Mouse (Mus musculus): Measurements from ENCODE around the gene Phb2. TPM values are rescaled to one million over a fixed set of nuclear protein-coding genes. Genes with fewer than 3 reads are reported as not detected.
A peak's percentile ranks its signal among the peaks of the same experiment; 100 is the strongest.
"Not testable (repeated sequence)": the region's sequence is repeated elsewhere in the genome, so short reads cannot be mapped to it uniquely, and the experiment has no call there.

Phb2 gene
- polyA plus RNA-seq, 1 experiment = 104 TPM

DNA sequence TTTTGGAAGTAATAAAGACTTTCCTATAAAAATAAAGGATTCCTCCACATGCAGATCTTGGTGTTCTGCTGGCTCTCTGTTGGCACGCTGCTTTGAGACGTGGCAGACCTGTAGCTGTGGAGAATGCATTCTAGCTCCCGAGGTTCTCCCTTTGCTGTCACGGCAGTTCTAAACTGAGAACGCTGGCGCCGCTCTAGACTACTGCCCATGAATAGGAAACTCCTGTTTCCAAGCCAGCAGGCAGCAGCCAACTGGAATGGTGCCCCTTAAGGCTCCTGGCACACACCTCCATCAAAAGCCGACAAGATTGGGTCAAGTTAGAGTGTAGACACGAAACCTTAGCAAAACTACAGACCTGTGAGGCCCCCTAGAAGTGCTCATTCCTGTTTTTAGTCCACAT lies 38.5 kb upstream of the Phb2 start:
- TF ChIP-seq CTCF (IDR thresholded peaks at IDR 0.05; ENCODE audit: extremely low read depth, insufficient read depth, low read length) (no peak), POLR2A (IDR thresholded peaks at IDR 0.05; ENCODE audit: extremely low read depth, insufficient read depth, low read length) (no peak)

DNA sequence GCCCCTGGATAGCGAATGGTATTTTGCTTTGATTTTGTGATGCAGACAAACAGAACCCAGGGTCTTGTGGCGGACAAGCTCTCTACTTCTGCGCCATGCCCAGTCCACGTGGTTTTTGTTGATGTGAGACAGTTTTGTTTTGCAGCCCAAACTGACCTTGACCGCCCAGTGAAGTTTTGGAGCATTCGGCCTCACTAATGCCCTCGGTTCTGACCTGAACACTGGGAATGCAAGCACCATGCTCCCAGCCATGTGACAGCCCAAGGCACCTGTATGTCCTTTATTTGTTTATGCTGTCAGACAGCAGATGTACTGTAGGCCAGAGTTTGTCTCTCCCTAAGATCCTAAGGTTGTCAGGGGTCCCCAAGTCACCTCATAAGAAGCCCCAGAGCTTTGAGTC lies 37.5 kb upstream of the Phb2 start:
- Histone ChIP-seq H3K27ac (ENCODE audit: insufficient read depth, low read length) (no peak overlapping the region), H3K4me1 (ENCODE audit: control insufficient read depth, insufficient read depth, low read length) (no peaks in the 10 kb centered on the region), H3K4me3 (ENCODE audit: insufficient read depth, low read length) (no peak overlapping the region)
- TF ChIP-seq CTCF (IDR thresholded peaks at IDR 0.05; ENCODE audit: extremely low read depth, insufficient read depth, low read length) (no peak), POLR2A (IDR thresholded peaks at IDR 0.05; ENCODE audit: extremely low read depth, insufficient read depth, low read length) (no peak)

More for the DNA sequence above, 38.5 kb upstream of the Phb2 start:
- H3K4me1 ChIP-seq (ENCODE audit: control insufficient read depth, insufficient read depth, low read length) = no peaks in the 10 kb centered on the region
- H3K27ac ChIP-seq (ENCODE audit: insufficient read depth, low read length) = no peak overlapping the region
- no peak overlapping the region for H3K4me3 ChIP-seq (ENCODE audit: insufficient read depth, low read length)

DNA sequence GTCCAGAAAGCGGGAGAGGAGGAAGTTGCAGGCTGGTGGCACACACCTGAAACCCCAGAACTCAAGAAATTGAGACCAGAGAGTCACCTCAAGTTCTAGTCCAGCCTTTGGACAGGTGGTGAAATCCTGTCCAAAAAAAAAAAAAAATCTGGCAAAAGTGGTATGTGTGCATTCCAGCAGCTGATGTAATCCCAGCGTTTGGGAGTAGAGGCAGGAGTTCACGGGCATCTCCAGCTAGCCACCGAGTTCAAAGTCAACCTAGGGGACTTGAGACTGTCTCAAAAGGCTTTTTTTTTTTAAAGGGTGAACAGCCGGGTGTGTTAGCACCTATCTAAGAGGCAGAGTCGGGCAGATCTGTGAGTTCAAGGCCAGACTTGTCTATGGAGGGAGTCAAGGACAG lies 36.0 kb upstream of the Phb2 start:
- no peak overlapping the region for H3K27ac ChIP-seq (ENCODE audit: insufficient read depth, low read length)
- TF ChIP-seq CTCF (IDR thresholded peaks at IDR 0.05; ENCODE audit: extremely low read depth, insufficient read depth, low read length) (no peak), POLR2A (IDR thresholded peaks at IDR 0.05; ENCODE audit: extremely low read depth, insufficient read depth, low read length) (no peak)
- H3K4me3 ChIP-seq (ENCODE audit: insufficient read depth, low read length) = no peak overlapping the region
- no peaks in the 10 kb centered on the region; the same call in 1 of the 2 replicates for H3K4me1 ChIP-seq (ENCODE audit: control insufficient read depth, insufficient read depth, low read length)

DNA sequence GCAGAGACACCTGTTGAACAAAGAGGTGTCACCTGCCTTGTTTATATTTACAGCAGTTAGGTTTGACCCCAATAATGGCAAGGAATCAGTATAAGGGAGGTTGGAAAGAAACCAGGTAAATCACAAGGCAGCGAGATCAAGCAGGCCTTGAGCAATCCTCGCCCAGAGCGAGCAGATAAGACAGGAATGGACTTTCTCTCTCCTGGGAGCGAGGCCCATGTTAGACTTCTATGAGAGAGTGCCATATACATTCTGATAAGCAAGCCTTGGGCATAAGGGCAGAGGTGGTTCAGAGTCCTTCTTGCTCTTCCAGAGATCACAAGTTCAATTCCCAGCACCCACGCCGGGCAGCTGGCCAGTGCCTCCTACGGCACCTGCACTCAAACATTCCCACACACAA lies 33.4 kb upstream of the Phb2 start:
- Histone ChIP-seq H3K4me3 (ENCODE audit: insufficient read depth, low read length) (no peak overlapping the region), H3K27ac (ENCODE audit: insufficient read depth, low read length) (no peak overlapping the region), H3K4me1 (ENCODE audit: control insufficient read depth, insufficient read depth, low read length) (peaks cover 2% of the 10 kb centered on the region)
- TF ChIP-seq CTCF (IDR thresholded peaks at IDR 0.05; ENCODE audit: extremely low read depth, insufficient read depth, low read length) = no peak
- TF ChIP-seq POLR2A (IDR thresholded peaks at IDR 0.05; ENCODE audit: extremely low read depth, insufficient read depth, low read length) = no peak

DNA sequence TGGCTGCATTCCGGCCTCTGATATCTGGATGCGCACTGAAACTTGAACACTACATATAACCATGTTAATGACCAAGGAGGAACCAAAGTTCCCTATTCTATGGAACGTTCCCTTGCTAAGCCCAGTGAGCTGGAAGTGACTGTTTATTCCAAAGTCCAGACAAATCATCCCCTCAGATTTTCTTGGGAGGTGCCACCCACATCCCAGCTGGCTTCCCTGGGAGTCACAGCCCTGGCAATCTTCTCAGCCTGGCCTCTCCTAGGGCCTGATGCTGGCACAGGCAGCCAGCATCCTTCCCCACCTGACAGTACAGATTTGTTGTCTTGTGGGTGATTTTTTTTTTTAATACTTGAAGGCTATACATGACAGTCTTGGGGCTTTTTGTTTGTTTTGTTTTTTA lies 32.6 kb upstream of the Phb2 start:
- Histone ChIP-seq H3K27ac (ENCODE audit: insufficient read depth, low read length) (no peak overlapping the region), H3K4me3 (ENCODE audit: insufficient read depth, low read length) (no peak overlapping the region), H3K4me1 (ENCODE audit: control insufficient read depth, insufficient read depth, low read length) (peaks cover 2% of the 10 kb centered on the region)
- TF ChIP-seq CTCF (IDR thresholded peaks at IDR 0.05; ENCODE audit: extremely low read depth, insufficient read depth, low read length) (no peak), POLR2A (IDR thresholded peaks at IDR 0.05; ENCODE audit: extremely low read depth, insufficient read depth, low read length) (no peak)

DNA sequence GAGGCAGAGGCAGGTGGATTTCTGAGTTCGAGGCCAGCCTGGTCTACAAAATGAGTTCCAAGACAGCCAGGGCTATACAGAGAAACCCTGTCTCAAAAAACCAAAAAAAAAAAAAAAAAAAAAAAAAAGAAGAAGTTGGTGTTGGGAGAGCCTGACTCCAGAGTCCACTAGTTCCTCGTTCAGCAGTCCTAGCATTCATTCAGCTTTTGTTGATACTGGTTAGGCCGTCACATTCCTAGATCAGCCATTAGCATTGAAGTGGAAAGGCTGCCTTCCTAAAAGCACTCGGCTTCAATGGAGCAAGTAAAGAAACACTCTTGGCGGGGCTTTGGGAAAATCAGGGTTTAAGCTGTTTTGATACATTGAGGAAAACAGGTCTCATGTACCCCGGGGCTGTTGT lies 29.8 kb upstream of the Phb2 start:
- H3K4me1 ChIP-seq (ENCODE audit: control insufficient read depth, insufficient read depth, low read length); H3K4me3 ChIP-seq (ENCODE audit: insufficient read depth, low read length); H3K27ac ChIP-seq (ENCODE audit: insufficient read depth, low read length): not testable (repeated sequence)

DNA sequence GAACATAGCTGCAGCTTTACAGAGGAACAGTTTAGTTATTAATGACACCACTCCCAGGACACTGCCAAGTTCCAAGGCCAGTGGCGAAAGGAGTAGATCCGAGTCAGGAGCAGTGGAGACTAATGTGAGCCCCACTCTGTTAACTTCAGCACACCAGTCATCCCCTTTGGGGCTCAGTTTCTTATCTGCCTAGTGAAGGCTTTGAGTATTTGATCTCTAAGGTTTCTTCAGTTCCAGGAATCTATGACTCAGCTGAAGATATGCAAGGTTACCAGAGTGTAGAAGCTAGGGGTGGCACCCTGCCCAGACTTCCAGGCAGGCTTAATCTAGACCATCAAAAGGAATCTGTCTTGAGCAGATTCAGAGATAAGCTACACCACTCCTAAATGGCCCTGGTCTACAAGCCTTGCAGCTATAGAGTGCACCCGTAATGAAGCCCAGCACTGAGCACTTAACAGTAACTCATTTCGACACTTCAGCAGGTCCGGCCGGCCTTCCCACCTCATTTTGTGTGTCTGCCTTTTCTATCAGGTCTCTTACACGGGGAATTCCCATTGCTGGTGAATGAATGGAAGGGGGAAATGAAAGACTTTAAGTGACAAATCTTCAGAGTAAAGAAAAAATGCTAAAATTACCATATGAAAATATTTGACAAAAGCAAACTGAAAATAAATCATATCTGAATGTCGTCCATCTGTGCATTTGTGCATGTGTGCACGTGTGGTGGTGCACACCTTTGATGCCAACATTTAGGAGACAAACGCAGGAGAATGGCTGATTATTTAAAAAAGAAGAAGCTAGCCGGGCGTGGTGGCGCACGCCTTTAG lies 28.3 kb upstream of the Phb2 start:
- peaks cover 2% of the 10 kb centered on the region for H3K4me1 ChIP-seq (ENCODE audit: control insufficient read depth, insufficient read depth, low read length)
- TF ChIP-seq CTCF (IDR thresholded peaks at IDR 0.05; ENCODE audit: extremely low read depth, insufficient read depth, low read length) (no peak), POLR2A (IDR thresholded peaks at IDR 0.05; ENCODE audit: extremely low read depth, insufficient read depth, low read length) (no peak)
- H3K27ac ChIP-seq (ENCODE audit: insufficient read depth, low read length) = no peak overlapping the region
- H3K4me3 ChIP-seq (ENCODE audit: insufficient read depth, low read length) = no peak overlapping the region

DNA sequence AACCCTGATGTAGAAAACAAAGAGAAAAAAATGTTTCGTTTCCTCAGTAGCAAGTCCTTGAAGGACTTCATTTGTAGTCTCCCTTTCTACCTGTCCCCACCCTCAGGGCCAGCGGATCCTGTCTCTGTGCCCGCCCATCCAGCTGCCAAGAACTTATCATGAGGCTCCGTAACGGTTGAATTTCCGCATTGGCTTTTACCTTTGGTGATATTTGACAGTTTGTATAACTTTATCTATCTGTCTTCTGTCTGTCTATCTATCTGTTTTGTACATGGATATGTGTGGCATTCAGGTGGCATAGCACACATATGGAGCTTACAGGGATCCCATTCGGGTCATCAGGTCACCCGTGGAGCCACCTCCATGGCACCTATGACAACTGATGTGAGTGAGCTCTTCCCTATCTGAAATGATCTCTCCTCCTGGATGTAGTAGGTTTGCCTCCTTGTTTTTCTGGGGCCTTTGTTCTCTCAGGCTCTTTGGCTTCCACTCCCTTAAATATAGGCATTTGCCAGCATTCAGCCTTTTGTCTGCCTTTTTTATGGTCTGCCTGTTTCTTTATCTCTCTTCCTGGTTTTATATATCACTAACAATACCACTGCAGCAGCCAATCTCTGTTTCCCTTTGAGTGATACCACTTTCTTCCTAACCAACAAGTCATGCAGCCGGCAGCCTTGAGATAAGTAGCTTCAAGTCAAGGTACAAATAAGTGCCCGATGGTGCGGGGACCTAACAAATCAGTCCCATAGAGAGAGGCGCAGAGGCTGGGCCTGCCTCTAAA lies 26.3 kb upstream of the Phb2 start:
- peaks cover 2% of the 10 kb centered on the region for H3K4me1 ChIP-seq (ENCODE audit: control insufficient read depth, insufficient read depth, low read length)
- H3K4me3 ChIP-seq (ENCODE audit: insufficient read depth, low read length) = no peak overlapping the region
- no peak for TF ChIP-seq CTCF (IDR thresholded peaks at IDR 0.05; ENCODE audit: extremely low read depth, insufficient read depth, low read length)
- TF ChIP-seq POLR2A (IDR thresholded peaks at IDR 0.05; ENCODE audit: extremely low read depth, insufficient read depth, low read length) = no peak
- H3K27ac ChIP-seq (ENCODE audit: insufficient read depth, low read length) = no peak overlapping the region

DNA sequence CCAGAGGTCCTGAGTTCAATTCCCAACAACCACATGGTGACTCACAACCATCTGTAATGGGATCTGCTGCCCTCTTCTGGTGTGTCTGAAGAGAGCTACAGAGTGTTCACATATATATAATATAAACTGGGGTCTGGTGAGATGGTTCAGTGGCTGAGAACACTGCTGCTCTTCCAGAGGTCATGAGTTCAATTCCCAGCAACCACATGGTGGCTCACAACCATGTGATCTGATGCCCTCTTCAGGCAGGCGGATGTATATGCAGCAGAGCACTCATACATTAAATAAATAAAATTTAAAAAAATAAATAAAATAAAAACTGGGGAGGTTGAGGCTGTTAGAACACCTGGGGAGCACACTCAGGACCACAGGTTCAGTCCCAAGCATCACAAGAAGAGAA lies 25.5 kb upstream of the Phb2 start:
- H3K4me1 ChIP-seq (ENCODE audit: control insufficient read depth, insufficient read depth, low read length); H3K27ac ChIP-seq (ENCODE audit: insufficient read depth, low read length); H3K4me3 ChIP-seq (ENCODE audit: insufficient read depth, low read length): not testable (repeated sequence)

DNA sequence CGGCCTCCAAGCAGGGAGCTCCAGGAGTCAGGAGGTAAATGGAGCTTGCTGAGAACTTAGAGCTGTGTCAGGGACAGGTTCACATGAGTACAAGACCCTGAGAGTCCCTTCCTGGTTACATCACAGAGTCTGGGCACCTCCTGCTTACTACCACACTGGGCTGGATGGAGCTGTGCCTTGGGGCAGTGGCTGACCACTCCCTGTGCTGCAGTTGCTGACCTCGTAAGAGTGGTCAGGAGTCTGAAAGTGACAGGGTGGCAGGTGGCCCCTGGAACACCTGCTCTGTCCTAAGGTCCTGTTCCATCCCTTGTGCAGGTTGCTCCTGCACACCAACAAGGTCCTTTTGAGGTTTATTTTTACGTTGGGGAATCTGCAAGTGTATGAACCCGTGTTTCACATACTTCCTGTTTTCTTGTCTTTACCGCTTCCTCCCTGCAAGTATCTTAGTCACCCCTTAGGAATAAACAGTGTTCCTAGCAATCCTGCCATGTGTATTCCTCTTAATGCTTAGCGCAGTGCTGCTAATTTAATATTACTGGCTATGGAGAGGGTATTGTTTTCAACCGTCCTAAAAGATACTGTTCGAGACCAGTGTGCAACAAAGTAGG lies 23.9 kb upstream of the Phb2 start:
- Histone ChIP-seq H3K27ac (ENCODE audit: insufficient read depth, low read length) (peak overlapping the region; percentile 15; the same call in 1 of the 2 replicates), H3K4me1 (ENCODE audit: control insufficient read depth, insufficient read depth, low read length) (peaks cover 3% of the 10 kb centered on the region), H3K4me3 (ENCODE audit: insufficient read depth, low read length) (no peak overlapping the region)
- TF ChIP-seq CTCF (IDR thresholded peaks at IDR 0.05; ENCODE audit: extremely low read depth, insufficient read depth, low read length) (no peak), POLR2A (IDR thresholded peaks at IDR 0.05; ENCODE audit: extremely low read depth, insufficient read depth, low read length) (no peak)

All from cortical plate, adult 2 months (tissue).